Mouse (Mus musculus): Measurements from ENCODE around the gene Zmynd15. TPM values are rescaled to one million over a fixed set of nuclear protein-coding genes. Genes with fewer than 3 reads are reported as not detected.

The Zmynd15 gene
- polyA plus RNA-seq, 1 experiment: 11.6 TPM

GRCm38 (mm10) chr11:70438728-70439374 lies 20.4 kb upstream of the Zmynd15 start:
- WGBS: 92% methylated on average over 7 of the region's 7 CpGs
- Histone ChIP-seq H3K4me3 (ENCODE audit: insufficient read depth, low read depth, low read length) (no peak overlapping the region), H3K4me1 (ENCODE audit: control insufficient read depth, insufficient read depth, low read length) (no peaks in the 10 kb centered on the region), H3K36me3 (ENCODE audit: control insufficient read depth, insufficient read depth, low read length) (no peaks in the 10 kb centered on the region; the same call in 1 of the 2 replicates), H3K27me3 (replicated peaks; ENCODE audit: control insufficient read depth, insufficient read depth, low read length) (no peaks in the 10 kb centered on the region), H3K27ac (ENCODE audit: insufficient read depth, low read depth, low read length) (no peak overlapping the region)
- TF ChIP-seq CTCF (conservative IDR thresholded peaks at IDR 0.05; ENCODE audit: insufficient read depth, insufficient read length, low read depth, low read length) (no peak), POLR2A (IDR thresholded peaks at IDR 0.05; ENCODE audit: low read depth, low read length) (no peak)
- no peak for DNase-seq

- H3K27ac ChIP-seq (ENCODE audit: insufficient read depth, low read depth, low read length): no peak overlapping the region
- H3K27me3 ChIP-seq (replicated peaks; ENCODE audit: control insufficient read depth, insufficient read depth, low read length): no peaks in the 10 kb centered on the region
- TF ChIP-seq CTCF (conservative IDR thresholded peaks at IDR 0.05; ENCODE audit: insufficient read depth, insufficient read length, low read depth, low read length) (no peak), POLR2A (IDR thresholded peaks at IDR 0.05; ENCODE audit: low read depth, low read length) (no peak)
- H3K4me3 ChIP-seq (ENCODE audit: insufficient read depth, low read depth, low read length): no peak overlapping the region
- 86% methylated on average over 4 of the region's 4 CpGs for WGBS
- no peaks in the 10 kb centered on the region for H3K4me1 ChIP-seq (ENCODE audit: control insufficient read depth, insufficient read depth, low read length)
- no peaks in the 10 kb centered on the region; the same call in 1 of the 2 replicates for H3K36me3 ChIP-seq (ENCODE audit: control insufficient read depth, insufficient read depth, low read length)
- no peak for DNase-seq
These were observed 18.6 kb upstream of the Zmynd15 start for GRCm38 (mm10) chr11:70440637-70441036.

- no peak for DNase-seq
- TF ChIP-seq CTCF (conservative IDR thresholded peaks at IDR 0.05; ENCODE audit: insufficient read depth, insufficient read length, low read depth, low read length) (no peak), POLR2A (IDR thresholded peaks at IDR 0.05; ENCODE audit: low read depth, low read length) (no peak)
- Histone ChIP-seq H3K4me1 (ENCODE audit: control insufficient read depth, insufficient read depth, low read length) (no peaks in the 10 kb centered on the region), H3K36me3 (ENCODE audit: control insufficient read depth, insufficient read depth, low read length) (no peaks in the 10 kb centered on the region; the same call in 1 of the 2 replicates), H3K27me3 (replicated peaks; ENCODE audit: control insufficient read depth, insufficient read depth, low read length) (no peaks in the 10 kb centered on the region), H3K27ac (ENCODE audit: insufficient read depth, low read depth, low read length) (no peak overlapping the region), H3K4me3 (ENCODE audit: insufficient read depth, low read depth, low read length) (no peak overlapping the region)
- 91% methylated on average over 7 of the region's 7 CpGs for WGBS
These were observed 17.4 kb upstream of the Zmynd15 start for GRCm38 (mm10) chr11:70441882-70442281.

DNA sequence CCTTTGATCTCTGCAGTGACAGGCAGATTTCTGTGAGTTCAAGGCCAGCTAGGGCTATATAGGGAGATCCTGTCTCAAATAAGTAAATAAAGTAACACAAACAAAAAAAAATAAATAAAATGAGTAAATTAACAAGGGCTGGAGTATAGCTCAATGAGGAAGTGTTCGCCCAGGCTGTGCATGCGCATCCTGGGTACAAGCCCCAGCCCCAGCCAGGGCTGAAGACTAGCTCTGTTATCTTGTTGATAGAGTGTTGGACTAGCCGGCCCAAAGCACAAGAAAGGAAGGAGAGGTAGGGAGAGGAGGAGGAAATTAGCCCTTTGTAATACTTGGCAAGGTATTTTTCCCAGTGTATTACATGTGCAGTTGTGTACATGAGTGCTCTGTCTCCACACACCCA lies 15.3 kb upstream of the Zmynd15 start:
- Histone ChIP-seq H3K4me1 (ENCODE audit: control insufficient read depth, insufficient read depth, low read length) (no peaks in the 10 kb centered on the region), H3K36me3 (ENCODE audit: control insufficient read depth, insufficient read depth, low read length) (no peaks in the 10 kb centered on the region), H3K27me3 (replicated peaks; ENCODE audit: control insufficient read depth, insufficient read depth, low read length) (no peaks in the 10 kb centered on the region), H3K27ac (ENCODE audit: insufficient read depth, low read depth, low read length) (no peak overlapping the region), H3K4me3 (ENCODE audit: insufficient read depth, low read depth, low read length) (no peak overlapping the region)
- DNase-seq: no peak
- 86% methylated on average over 3 of the region's 3 CpGs for WGBS
- TF ChIP-seq POLR2A (IDR thresholded peaks at IDR 0.05; ENCODE audit: low read depth, low read length) (no peak), CTCF (conservative IDR thresholded peaks at IDR 0.05; ENCODE audit: insufficient read depth, insufficient read length, low read depth, low read length) (no peak)

DNA sequence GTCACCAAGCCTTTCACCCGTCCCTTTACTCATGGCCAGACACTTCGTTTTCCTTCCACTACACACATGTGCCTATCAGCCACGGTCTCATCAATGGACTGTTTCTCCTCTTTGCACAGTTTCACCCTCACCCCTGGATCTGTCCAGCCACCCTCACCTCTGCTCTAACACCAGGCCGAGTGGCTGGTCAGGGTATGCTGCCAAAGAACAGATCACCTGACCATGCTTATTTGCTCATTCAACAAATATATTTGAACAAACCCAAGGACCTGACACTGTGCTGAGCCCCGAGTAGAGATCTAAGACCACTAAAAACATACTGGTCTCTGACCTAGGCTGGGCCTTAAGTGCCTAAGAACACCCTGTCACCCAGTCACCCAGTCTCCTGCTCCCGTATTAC lies 14.6 kb upstream of the Zmynd15 start:
- no peak for TF ChIP-seq POLR2A (IDR thresholded peaks at IDR 0.05; ENCODE audit: low read depth, low read length)
- no peak for TF ChIP-seq CTCF (conservative IDR thresholded peaks at IDR 0.05; ENCODE audit: insufficient read depth, insufficient read length, low read depth, low read length)
- Histone ChIP-seq H3K27ac (ENCODE audit: insufficient read depth, low read depth, low read length) (no peak overlapping the region), H3K4me1 (ENCODE audit: control insufficient read depth, insufficient read depth, low read length) (no peaks in the 10 kb centered on the region), H3K36me3 (ENCODE audit: control insufficient read depth, insufficient read depth, low read length) (no peaks in the 10 kb centered on the region), H3K4me3 (ENCODE audit: insufficient read depth, low read depth, low read length) (no peak overlapping the region), H3K27me3 (replicated peaks; ENCODE audit: control insufficient read depth, insufficient read depth, low read length) (no peaks in the 10 kb centered on the region)
- no peak for DNase-seq
- 66% methylated on average over 6 of the region's 6 CpGs for WGBS

DNA sequence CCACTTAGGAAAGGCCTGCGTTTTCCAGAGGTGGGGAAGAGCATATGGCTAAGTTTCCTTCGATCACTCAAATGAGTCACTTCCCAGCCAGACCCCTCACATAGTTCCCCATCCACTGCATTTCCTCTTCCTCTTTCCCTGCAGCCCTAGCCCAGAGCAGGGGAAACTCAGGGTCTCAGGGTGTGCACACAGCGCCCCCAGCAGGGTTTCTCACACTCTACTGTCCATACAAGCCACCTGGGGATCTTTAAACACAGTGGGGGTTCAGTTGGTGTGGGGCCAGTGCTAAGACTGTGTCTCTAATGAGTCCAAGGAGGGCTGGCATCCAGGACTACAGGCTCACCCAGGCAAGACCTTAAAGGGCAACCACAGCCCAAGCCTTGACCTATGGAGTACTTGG lies 12.5 kb upstream of the Zmynd15 start:
- Histone ChIP-seq H3K27me3 (replicated peaks; ENCODE audit: control insufficient read depth, insufficient read depth, low read length) (no peaks in the 10 kb centered on the region), H3K4me1 (ENCODE audit: control insufficient read depth, insufficient read depth, low read length) (no peaks in the 10 kb centered on the region), H3K27ac (ENCODE audit: insufficient read depth, low read depth, low read length) (no peak overlapping the region), H3K36me3 (ENCODE audit: control insufficient read depth, insufficient read depth, low read length) (no peaks in the 10 kb centered on the region), H3K4me3 (ENCODE audit: insufficient read depth, low read depth, low read length) (no peak overlapping the region)
- DNase-seq: no peak
- TF ChIP-seq CTCF (conservative IDR thresholded peaks at IDR 0.05; ENCODE audit: insufficient read depth, insufficient read length, low read depth, low read length) (peak; percentile 11; the same call in 1 of the 2 replicates), POLR2A (IDR thresholded peaks at IDR 0.05; ENCODE audit: low read depth, low read length) (no peak)
- WGBS: 43% methylated on average over 3 of the region's 3 CpGs

- no peak for DNase-seq
- Histone ChIP-seq H3K4me1 (ENCODE audit: control insufficient read depth, insufficient read depth, low read length) (no peaks in the 10 kb centered on the region), H3K36me3 (ENCODE audit: control insufficient read depth, insufficient read depth, low read length) (no peaks in the 10 kb centered on the region), H3K27ac (ENCODE audit: insufficient read depth, low read depth, low read length) (no peak overlapping the region), H3K4me3 (ENCODE audit: insufficient read depth, low read depth, low read length) (no peak overlapping the region), H3K27me3 (replicated peaks; ENCODE audit: control insufficient read depth, insufficient read depth, low read length) (no peaks in the 10 kb centered on the region)
- 77% methylated on average over 1 of the region's 1 CpGs for WGBS
- no peak for TF ChIP-seq CTCF (conservative IDR thresholded peaks at IDR 0.05; ENCODE audit: insufficient read depth, insufficient read length, low read depth, low read length)
- no peak for TF ChIP-seq POLR2A (IDR thresholded peaks at IDR 0.05; ENCODE audit: low read depth, low read length)
These were observed 11.9 kb upstream of the Zmynd15 start for GRCm38 (mm10) chr11:70447373-70447772.

All from kidney, adult 2 months (tissue).